Mouse (Mus musculus) heart, adult 18-20 months (tissue): Measurements from ENCODE around the gene Ephb1. TPM values are rescaled to one million over a fixed set of nuclear protein-coding genes. Genes with fewer than 3 reads are reported as not detected.

Experiments
- DNase-seq, 2 experiments: peaks; one replicate each; pipeline ENCODE4 v3.0.0; 2021 to 2022; ENCODE audit warnings: mixed read lengths in 1 of 2
- total RNA-seq, 2 experiments: library from RNA; stranded (reverse); gene quantifications; 2 replicates each; pipeline ENCODE4 v1.2.3; 2021

Ephb1 gene
- total RNA-seq, 2 experiments from 2014 or later, result 20.6 to 22.5 TPM

DNA sequence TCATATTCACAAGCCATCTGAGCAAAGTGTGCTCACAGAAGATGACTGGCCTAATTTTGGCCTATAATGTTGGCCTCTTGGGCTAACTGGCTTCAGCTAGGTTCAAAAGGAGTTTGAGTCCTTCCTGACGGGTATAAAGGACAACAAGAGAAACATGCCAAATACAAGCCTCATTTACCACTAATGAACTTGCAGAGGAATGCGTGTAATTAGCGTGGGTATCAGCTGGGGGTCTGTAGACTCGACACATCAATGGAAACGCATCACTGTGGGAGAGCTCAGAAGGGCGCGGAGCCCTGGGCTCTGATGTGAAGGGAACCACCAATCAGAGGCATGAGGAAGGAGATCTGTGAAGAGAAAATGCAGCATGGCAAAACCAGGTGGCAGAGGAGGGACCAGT lies 108.9 kb downstream of the Ephb1 start:
- no peak for DNase-seq

DNA sequence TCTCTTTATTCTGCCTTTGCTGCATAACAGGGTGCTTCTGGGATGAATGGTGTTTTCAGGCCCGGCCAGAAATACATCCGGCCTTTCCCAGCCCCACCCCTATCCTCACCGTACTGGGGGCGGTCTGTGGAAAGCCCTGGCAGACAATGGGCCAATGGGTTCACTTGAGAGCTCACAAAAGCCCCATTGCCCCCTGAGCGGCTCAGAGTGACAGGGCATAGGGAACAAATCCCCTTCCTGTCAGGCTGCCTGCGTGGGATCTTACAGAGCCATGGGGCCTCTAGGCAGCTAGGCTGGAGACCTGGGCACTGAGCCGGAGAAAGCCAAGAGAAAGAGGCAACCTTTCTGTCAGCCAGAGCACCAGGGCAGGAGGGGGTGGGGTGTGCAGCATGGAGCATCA lies 111.2 kb downstream of the Ephb1 start:
- no peak for DNase-seq

DNA sequence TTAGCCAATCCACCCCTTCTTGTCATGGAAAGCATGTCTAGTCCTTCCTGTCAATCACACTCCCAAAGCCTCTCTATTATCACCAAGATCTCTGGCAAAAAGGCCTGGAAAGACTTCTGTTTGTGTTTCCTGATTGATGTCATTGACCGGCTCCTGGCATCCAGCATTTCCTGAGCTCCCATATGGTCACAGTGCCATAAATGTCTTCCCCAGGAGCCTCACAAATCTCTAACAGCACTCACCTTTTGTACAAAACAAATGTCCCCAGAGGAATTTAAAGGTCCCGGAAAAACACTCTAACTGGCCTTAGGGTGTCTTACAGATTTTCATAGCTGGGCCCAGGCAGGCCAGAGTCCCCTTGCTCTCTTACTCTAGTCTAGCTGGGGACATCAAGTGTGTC lies 112.9 kb downstream of the Ephb1 start:
- peak in 1 of 2 experiments; percentile 10 for DNase-seq

DNA sequence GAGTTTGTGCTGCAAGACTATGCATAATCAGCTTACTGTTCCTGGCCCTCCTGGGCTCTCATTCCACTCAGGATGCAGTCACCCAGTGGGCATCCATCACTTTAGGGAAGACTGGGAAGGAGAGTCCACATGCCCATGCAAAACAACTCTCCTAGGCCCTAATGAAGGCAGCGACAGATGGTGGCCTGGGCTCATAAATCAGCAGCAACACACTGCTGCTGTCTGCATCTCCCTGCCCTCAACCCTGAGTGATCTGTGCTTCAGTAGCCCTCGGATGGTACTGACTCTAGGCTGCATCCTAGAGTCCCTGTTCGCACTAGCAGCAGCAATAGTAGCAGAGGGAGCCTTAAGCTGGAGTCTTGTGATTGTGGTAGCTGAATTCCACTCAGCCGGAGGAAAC lies 114.3 kb downstream of the Ephb1 start:
- DNase-seq, result no peak

DNA sequence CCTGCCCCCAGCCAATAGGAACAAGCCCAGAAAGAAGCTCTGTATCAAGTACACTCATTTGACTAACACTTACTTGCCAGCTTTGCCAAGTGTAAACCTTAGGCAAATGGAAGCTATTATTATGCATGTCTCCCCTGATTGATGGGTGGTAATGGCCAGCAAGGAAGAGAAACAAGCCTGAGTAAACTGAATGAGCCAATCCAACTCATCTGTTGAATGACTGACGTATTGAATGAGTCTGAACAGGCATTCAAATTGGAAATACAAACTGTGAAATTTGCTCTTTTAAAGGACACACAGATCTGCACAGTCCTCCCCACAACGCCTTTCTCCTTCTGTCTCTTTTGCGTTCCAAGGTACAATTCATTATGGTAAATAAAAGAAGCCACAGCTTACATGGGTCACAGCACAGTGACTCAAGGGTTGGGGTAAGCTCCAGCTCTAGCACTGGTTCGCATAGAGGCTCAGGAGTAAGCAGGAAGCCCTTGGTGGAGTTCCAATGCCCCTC lies 119.0 kb downstream of the Ephb1 start:
- DNase-seq, result no peak

DNA sequence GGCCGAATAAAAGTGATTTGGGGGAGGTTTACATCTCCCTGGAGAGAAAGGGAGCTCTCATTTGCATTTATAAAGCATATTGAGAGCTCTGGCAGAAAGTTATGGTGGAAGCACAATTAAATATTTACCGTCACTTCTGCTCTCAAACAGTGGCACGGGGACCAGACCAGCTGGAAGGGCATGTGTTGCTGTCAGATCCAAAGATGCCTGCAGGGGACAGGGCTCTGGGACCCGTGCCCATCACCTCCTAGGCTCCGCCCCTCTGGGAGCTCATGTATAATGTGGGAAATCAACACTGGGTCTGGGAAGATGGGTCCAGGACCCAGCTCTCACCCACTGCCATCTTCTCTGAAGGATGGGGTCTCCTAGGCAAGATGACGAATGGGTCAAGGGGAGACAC lies 123.2 kb downstream of the Ephb1 start:
- DNase-seq, result no peak

DNA sequence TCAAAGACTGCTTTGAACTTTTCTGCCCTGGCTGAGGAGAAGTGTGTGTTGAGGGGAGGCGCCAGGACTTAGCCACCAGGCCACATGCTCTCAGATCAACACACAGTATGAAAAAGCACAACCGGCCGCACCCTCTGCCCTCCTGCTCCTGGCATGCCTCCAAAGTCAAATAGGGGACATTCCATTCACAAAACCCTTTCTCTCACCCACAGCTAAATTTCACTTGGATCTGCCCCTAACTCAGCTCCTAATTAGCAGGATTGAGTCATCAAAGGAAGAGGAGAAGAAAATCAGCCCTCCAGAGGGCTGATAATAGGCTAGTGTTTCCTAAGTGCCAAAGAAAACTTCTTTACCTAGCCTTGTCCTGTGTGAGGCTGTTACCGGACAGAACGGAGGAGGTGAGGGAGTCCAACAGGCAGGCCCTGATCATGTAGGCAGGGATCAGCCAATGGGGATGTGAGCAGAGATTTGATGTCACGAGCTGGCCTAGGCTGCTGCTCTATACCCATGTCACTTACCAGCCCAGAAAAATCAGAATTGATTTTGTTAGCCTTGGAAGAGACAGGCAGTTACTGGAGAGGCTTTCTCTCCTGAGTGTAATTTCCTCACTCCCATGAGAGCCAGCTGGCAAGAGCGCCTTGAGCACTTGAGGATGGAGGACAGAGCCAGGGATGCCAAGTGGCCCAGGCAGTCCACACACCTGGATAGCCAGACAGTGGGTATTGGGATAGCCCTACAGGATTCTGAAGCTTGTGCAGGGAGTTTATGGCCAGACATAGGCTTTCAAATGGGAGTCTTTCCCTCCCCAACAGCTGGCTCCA lies 137.5 kb downstream of the Ephb1 start:
- DNase-seq, result peak in 1 of 2 experiments; percentile 10

DNA sequence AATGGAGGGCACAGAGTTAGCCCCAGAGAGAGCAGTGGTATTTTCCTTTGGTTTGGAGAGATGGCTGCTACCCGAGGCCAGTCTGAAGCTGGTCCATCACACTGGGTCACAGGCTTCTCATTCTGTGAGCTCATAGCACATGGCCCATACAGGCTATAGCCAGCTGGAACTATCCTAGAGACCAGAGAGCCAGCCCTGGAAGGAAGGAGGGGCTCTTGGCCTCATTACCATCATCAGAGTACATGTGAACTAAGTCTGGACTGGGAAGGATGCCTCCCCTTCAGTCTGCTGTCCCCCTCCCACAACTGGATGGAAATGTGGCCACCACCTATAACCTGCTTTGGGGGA lies 142.5 kb downstream of the Ephb1 start:
- DNase-seq, result no peak

DNA sequence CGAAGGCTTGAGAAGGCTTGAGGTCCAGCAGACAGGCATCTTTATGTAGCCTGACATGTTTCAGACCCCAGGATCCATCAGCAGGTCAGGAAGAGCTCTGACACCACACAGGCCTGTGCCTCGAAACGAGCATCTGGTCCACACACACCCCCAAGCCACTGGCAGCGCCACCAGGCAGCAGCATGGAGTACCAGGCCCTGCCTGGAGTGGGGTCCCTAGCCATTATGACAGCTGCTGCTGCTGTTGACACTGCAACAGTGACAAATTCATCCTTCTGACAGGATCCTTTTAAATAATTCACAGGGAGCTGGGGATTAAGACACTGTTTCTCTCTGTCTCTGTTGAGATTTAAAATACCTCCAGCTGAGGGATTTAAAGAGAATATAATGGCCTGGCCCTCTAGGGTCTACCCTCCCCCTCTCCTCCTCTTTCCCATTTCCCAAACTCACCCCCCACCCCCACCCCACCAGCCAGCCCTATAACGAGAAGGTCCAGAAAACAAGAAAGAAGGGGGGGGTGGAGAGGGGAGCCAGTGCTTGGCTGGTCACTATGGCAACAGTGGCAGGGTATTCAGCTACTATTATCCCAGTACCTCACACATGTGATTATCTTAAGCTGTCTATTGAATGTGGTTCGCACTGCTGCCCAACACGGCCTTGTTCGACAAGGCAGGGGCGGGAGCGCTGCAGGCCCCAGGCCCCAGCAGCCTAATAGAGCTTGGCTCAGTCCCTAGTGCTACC lies 143.0 kb downstream of the Ephb1 start:
- DNase-seq, result no peak

DNA sequence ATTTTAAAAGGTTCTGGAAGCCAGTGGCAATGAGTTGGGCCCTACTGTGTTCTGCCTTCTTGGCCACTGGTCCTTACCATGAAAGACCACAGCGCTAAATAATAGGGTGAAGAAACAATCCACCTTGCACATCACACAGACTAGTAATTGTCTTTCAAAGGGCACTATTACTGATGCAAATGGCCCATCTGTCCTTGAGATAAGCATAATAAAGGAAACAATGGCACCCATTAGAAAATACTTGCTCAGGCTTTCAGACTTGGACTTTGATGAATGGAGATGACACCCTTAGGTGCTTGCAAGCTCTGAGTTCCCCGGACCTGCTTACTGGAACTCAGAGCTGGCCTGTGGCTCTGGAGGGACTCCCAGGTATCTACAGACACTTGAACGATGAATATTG lies 149.0 kb downstream of the Ephb1 start:
- no peak for DNase-seq

DNA sequence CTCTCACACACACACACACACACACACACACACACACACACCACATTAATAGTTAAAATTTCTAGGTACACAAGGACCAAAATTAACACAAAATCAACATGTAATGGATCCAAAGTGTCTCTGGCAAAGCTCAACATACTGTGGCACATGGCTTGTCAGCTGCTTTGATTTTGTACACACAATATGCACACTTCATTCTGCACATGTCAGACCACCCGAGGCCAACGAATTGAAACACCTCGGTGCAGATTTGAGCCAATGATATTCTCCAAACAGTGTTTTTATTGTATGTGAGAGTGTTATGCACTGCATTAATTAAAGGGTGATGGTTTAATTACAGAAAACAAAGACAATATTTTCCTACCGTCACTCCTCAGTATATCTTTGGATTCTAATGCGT lies 152.6 kb downstream of the Ephb1 start:
- no peak for DNase-seq

DNA sequence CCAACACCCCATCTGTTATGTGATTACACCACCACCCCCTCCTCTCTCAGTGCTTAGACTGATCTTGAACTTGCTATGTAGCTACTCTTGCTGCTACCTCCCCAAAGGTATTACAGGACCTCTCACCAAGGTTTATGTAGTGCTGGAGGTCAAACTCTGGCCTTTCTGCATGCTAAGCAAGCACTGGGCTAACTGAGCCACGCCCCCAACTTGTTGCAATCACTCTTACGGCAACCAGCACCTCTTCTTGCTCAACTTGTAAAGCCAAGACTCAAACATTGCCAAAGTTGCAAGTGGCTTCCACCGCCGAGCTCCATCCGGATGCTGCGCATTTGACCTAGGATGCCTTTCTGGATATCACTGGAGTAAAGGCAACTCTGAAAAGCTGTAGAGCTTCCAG lies 157.6 kb downstream of the Ephb1 start:
- DNase-seq, result peak in 1 of 2 experiments; percentile 7

DNA sequence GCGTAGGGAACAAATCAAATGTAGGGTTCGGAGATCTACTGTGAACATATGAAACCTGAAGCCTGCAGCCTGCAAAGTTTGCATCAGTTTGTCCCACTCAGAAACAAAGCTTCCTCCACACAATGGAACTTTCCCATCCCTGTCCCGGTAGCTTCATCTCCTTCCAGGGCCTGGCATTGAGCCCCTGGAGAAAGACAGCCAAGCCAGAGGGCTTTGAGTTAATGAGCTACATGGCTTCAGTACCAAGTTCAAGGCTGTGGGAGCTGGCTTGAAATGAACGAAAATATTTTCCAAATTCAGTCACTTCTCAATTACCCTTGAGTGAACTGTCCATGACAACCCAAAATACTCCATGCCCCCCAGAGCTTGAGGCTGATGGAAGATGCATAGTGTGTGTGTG lies 160.4 kb downstream of the Ephb1 start:
- no peak for DNase-seq

DNA sequence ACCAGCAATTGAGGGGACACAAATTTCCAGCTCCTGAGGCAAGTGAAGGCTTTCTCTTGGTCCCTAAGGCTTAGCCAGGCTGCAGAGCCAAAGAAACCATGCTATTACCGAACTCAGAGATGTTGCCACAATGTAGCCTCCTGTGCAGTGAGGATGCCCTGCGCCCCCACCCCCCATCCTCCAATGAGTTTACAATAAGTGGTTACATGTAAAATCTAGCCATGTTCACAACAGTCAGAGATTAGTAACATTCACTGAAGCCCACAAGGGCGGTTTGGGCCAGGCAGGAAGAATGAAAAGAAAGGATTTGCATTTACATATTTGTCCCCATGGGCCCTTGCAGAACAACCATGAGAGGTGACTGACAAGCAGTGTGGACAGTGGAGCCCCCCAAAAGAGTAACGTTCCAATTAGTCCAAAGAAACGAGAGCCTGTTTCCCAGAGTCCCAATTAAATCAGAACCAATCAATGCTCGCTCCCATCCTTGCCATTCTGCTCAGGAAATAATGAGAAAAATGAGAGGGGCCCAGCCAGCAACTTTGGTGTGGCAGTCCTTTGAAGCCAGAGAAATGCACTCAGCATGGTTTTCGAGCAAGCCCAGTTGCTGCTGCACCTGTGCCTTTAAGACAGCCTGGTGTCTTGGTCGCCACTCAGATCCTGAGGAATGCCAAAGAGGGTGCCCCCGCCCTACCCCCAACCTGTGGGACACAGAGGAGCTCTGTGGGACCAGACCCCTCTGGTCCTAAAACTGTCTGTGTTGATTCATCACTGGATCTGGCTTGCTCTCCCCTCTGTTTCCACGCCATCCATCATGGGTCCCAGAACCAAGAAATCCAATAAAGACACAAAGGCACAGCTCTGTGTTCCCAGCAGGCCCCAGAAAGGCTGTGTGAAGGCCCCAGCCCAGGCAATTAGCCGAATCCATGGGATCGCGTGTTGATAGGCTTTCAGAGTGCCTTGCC lies 161.5 kb downstream of the Ephb1 start:
- DNase-seq, result no peak

DNA sequence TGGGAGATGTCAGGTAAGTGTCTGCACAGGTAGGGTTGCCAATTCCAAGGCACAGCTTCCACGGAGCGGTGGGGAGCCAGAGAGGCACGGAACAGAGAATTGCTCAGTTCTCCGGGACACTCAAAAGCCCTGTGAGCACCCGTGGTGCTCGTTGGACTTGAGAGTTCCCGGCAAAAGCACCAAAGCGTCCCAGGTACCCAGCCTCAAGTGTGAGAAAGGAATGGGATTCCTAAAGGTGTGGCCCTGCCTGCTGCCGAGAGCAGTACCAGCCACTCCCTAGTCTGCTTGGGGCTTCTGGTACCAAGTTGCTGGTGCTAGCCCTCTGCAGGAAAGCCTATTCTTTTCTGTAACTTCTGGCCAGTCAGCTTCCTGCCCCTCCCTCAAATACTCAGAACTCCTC lies 164.4 kb downstream of the Ephb1 start:
- DNase-seq, result no peak

DNA sequence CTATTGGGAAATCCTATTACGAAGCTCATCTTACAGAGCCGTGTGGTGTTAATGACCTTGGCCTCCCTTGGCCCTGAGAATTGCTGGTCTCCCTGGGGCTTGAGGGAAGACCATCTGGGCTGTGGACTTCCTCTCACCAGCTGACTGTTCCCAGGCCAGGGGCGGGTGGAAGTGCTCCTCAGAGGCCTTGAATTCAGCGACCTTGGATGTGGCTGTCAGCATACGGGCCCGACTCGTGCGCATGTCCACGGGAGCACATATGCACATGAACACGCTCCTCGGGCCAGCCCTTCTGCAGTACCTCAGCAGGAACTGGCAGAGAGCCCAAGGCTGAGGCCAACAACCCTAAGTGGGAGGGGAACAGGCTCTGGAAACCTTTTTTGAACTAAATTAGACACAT lies 165.1 kb downstream of the Ephb1 start:
- DNase-seq, result peak; percentile 54

DNA sequence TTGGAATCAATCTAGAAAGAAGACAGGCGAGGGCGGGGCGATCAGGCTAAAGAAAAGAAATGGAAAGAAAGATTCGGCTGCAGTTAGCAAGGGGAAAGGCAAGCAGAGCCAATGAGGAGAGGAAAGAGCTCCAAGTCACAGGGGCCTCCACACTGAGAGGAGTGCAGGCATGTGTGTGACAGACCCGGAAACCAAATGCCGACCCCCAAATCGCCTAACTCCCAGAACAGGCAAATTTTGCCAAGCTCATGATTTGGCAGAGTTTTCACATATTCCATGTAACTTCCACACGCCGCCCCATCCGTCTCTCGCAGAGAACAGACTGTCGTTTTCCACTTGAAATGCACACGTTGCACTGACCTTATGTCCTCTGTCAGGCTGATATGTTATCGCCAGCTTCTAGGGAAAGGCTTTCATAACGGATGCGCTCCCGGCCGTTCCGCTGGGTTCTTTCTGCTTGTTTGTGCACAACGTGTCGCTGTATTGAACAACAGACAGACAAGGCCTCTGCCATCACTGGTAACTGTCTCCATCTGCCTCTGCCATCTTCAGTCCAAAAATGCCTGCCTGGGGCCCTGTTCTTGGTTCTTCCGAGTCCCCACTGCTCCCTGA lies 170.7 kb downstream of the Ephb1 start:
- peak; percentile 4 to 9 for DNase-seq

DNA sequence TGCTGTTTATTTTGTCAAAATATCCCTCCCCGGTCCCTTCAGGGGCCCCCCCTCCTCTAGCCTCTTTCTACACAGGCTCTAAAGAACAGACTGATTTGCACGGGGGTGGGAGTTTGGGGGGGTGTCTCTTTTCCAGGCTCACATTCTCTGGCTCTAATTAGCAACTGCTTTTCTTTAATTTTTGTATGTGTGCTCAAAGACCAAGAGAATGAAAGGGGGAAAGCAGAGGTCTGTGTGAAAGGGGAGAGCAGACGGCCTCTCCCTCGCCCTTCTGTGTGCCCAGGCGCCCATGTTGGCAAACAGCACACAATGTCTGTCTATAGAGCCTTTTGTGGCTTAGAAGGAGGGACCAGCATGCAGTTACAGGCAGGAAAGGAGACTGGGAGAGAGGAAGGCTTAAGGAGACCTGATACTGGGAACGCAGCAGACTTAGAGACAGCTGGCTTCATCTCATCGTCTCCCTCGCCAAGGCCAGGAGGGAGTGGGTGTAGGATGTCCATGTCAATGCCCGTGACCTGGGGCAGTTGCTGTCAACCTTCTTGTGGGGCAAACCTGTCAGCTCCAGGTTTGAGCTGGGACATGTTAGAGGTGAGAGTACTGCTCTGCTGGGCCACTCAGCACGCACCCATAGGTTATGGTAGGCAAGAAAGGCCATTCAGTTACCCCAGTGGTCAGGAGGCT lies 172.5 kb downstream of the Ephb1 start:
- DNase-seq, result no peak

DNA sequence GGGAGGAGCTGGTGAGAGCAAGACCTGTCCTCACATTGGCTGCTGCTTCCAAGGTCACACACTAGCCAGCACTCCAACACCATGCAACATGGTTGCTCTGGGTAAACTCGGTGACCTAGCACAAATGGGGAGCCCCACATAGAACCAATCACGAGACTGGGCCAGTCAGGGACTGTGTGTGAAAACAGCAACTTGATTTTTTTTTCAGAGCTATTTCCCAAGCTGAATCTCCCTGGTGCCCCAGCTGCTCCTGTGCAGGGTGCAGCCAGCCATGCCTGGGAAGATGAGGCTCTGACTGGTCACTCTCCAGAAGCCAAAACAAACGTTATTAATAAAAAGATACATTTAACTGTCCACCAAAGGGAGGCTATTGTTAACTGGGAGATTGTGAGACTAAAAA lies 173.2 kb downstream of the Ephb1 start:
- DNase-seq, result no peak

DNA sequence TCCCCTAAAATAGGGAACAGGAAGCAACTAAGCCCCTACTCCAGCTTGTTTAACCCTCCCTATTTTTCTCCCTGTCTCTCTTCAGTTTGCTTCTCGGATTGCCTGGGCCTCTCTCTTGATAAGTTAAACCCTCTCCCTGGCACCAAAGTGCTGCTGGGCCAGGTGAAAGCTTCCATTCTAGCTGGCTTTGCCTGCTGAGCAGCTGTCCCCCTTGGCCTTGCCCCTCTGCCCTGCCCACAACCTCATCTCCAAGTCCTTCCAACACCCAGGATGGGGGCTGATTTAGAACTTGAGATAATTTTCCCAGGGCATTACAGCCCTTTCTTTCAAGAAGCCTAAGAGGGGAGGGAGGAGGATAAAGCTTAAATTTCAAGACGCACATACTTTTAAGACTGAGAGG lies 174.0 kb downstream of the Ephb1 start:
- DNase-seq, result no peak

DNA sequence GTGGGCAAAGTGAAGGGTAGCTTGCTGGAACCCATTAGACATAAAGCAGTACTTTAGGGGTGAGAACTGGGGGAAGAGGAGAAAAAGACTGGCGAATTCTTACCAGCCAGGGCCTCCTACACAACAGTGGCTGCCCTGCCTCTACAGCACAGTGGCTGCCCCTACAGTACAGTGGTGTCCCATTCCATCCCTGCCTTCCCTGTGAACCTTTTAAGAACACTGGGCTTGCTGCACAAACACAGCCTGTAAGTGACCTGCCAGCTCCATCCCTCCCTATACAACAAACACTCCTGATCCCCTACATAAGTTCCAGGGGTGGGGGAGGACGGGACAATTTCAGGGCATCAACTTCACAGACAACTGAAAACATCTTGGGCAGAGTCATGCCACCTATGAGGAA lies 174.4 kb downstream of the Ephb1 start:
- DNase-seq, result no peak
